Mouse (Mus musculus) forebrain, embryonic 14.5 days (tissue): ENCODE measurements around the gene Chst3. TPM values are rescaled to one million over a fixed set of nuclear protein-coding genes. Genes with fewer than 3 reads are reported as not detected.
"Not testable (repeated sequence)": the region's sequence is repeated elsewhere in the genome, so short reads cannot be mapped to it uniquely, and the experiment has no call there.

Experiments
- ATAC-seq: fragments of 200-750 bp; cut with Nextera tagmentation; 2 replicates; pipeline ENCODE4 v1.8.0; 2017; ENCODE audit warnings: mild to moderate bottlenecking, moderate library complexity
- DNase-seq: peaks from one replicate; pipeline ENCODE4 v3.0.0-alpha.2; 2015; ENCODE audit warnings: low spot score
- H3K27ac ChIP-seq: fragments of 300-500 bp; sonication (generic); 2 replicates; pipeline ENCODE4 v1.5.1; 2014; ENCODE audit warnings: low read depth, mild to moderate bottlenecking, control low read depth, low read length, moderate library complexity
- H3K27me3 ChIP-seq: fragments of 300-500 bp; sonication (generic); replicated peaks from 2 replicates; pipeline ENCODE4 v1.6.1; 2014; ENCODE audit warnings: low read length, control low read depth, mixed read lengths; ENCODE audit not compliant: control insufficient read depth, insufficient read depth
- H3K36me3 ChIP-seq: fragments of 300-500 bp; sonication (generic); 2 replicates; pipeline ENCODE4 v1.6.1; 2014; ENCODE audit warnings: low read length, control low read depth; ENCODE audit not compliant: control insufficient read depth, insufficient read depth
- H3K4me1 ChIP-seq: fragments of 300-500 bp; sonication (generic); 2 replicates; pipeline ENCODE4 v1.6.1; 2014; ENCODE audit warnings: antibody characterized with exemption, low read length, control low read depth; ENCODE audit not compliant: control insufficient read depth, insufficient read depth
- H3K4me2 ChIP-seq: fragments of 300-500 bp; sonication (generic); 2 replicates; pipeline ENCODE4 v1.6.1; 2014; ENCODE audit warnings: mild to moderate bottlenecking, control low read depth, low read length
- H3K4me3 ChIP-seq: fragments of 300-500 bp; sonication (generic); 2 replicates; pipeline ENCODE4 v1.5.1; 2014; ENCODE audit warnings: low read depth, low read length, control low read depth
- H3K9ac ChIP-seq: fragments of 300-500 bp; sonication (generic); 2 replicates; pipeline ENCODE4 v1.6.1; 2014; ENCODE audit warnings: mild to moderate bottlenecking, low read length, control low read depth, moderate library complexity
- H3K9me3 ChIP-seq: fragments of 300-500 bp; sonication (generic); replicated peaks from 2 replicates; pipeline ENCODE4 v1.6.1; 2016; ENCODE audit warnings: low read length, control low read depth, mixed read lengths; ENCODE audit not compliant: control insufficient read depth
- WGBS: fragments of 180-500 bp; shearing (Covaris S2); extraction: QIAGEN DNeasy Blood & Tissue Kit; methylation state at CpG from one replicate; pipeline ENCODE4 v1.1.7; 2014; 5-methylcytosine and 5-hydroxymethylcytosine counted together
- polyA plus RNA-seq: library from polyadenylated mRNA; unstranded; fragments of >200 nt; fragmentation: Nextera tagmentation; extraction: Ambion mirVana; gene quantifications from 2 replicates; pipeline ENCODE4 v1.2.1, GENCODE M21; 2014

The Chst3 gene
- polyA plus RNA-seq, 1 experiment from 2014 or later = 0.70 TPM

- H3K27ac ChIP-seq, H3K4me3 ChIP-seq, H3K27me3 ChIP-seq, ATAC-seq, H3K9ac ChIP-seq, H3K4me2 ChIP-seq, H3K36me3 ChIP-seq, DNase-seq, H3K9me3 ChIP-seq: not testable (repeated sequence)
- 95% methylated on average over 5 of the region's 5 CpGs for WGBS
- H3K4me1 ChIP-seq = peaks cover 17% of the 10 kb centered on the region; the same call in 1 of the 2 replicates
Measured at GRCm38 (mm10) chr10:60221571-60222259, 2.7 kb upstream of the Chst3 start.

- Histone ChIP-seq H3K27me3 (no peaks in the 10 kb centered on the region), H3K4me1 (peaks cover 17% of the 10 kb centered on the region; the same call in 1 of the 2 replicates), H3K36me3 (no peaks in the 10 kb centered on the region), H3K9ac (no peak overlapping the region), H3K27ac (no peak overlapping the region), H3K4me3 (no peak overlapping the region), H3K4me2 (no peak overlapping the region), H3K9me3 (no peaks in the 10 kb centered on the region)
- 87% methylated on average over 4 of the region's 4 CpGs for WGBS
- DNase-seq (no peak), ATAC-seq (no peak)
Measured at GRCm38 (mm10) chr10:60220607-60221006, 1.5 kb upstream of the Chst3 start.

GRCm38 (mm10) chr10:60220042-60220523, 1.0 kb upstream of the Chst3 start:
- Histone ChIP-seq H3K4me3 (no peak overlapping the region), H3K27ac (no peak overlapping the region), H3K36me3 (no peaks in the 10 kb centered on the region), H3K9ac (no peak overlapping the region), H3K9me3 (no peaks in the 10 kb centered on the region), H3K4me2 (peak overlapping the region; percentile 94; the same call in 1 of the 2 replicates), H3K27me3 (no peaks in the 10 kb centered on the region), H3K4me1 (peaks cover 22% of the 10 kb centered on the region; the same call in 1 of the 2 replicates)
- ATAC-seq (no peak), DNase-seq (no peak)
- 66% methylated on average over 5 of the region's 5 CpGs for WGBS

GRCm38 (mm10) chr10:60218033-60218590, 948 bp downstream of the Chst3 start:
- Histone ChIP-seq H3K4me3 (peak overlapping the region; percentile 65), H3K9ac (peak overlapping the region; percentile 79), H3K4me2 (peak overlapping the region; percentile 94), H3K36me3 (no peaks in the 10 kb centered on the region), H3K9me3 (no peaks in the 10 kb centered on the region), H3K27me3 (no peaks in the 10 kb centered on the region), H3K4me1 (peaks cover 24% of the 10 kb centered on the region; the same call in 1 of the 2 replicates), H3K27ac (no peak overlapping the region; the same call in 1 of the 2 replicates)
- no peak for ATAC-seq
- WGBS = 2% methylated on average over 18 of the region's 18 CpGs
- DNase-seq = no peak

- H3K9ac ChIP-seq = no peak overlapping the region
- H3K9me3 ChIP-seq = no peaks in the 10 kb centered on the region
- peaks cover 40% of the 10 kb centered on the region for H3K4me1 ChIP-seq
- DNase-seq = no peak
- WGBS = 90% methylated on average over 11 of the region's 11 CpGs
- ATAC-seq = no peak
- no peaks in the 10 kb centered on the region for H3K36me3 ChIP-seq
- no peak overlapping the region for H3K4me2 ChIP-seq
- H3K27me3 ChIP-seq = no peaks in the 10 kb centered on the region
- H3K27ac ChIP-seq = no peak overlapping the region
- no peak overlapping the region for H3K4me3 ChIP-seq
Measured at GRCm38 (mm10) chr10:60216331-60217095, 2.5 kb downstream of the Chst3 start.

GRCm38 (mm10) chr10:60215077-60215960, 3.7 kb downstream of the Chst3 start:
- H3K9ac ChIP-seq = no peak overlapping the region
- H3K27ac ChIP-seq = no peak overlapping the region
- WGBS = 71% methylated on average over 14 of the region's 14 CpGs
- H3K4me3 ChIP-seq = no peak overlapping the region
- no peak for DNase-seq
- H3K9me3 ChIP-seq = no peaks in the 10 kb centered on the region
- H3K36me3 ChIP-seq = no peaks in the 10 kb centered on the region
- no peak for ATAC-seq
- peaks cover 42% of the 10 kb centered on the region for H3K4me1 ChIP-seq
- H3K27me3 ChIP-seq = no peaks in the 10 kb centered on the region
- H3K4me2 ChIP-seq = no peak overlapping the region

GRCm38 (mm10) chr10:60212589-60213379, 6.3 kb downstream of the Chst3 start:
- DNase-seq = peak; percentile 60
- peak overlapping the region; percentile 25; the same call in 1 of the 2 replicates for H3K9ac ChIP-seq
- H3K36me3 ChIP-seq = no peaks in the 10 kb centered on the region
- no peaks in the 10 kb centered on the region for H3K9me3 ChIP-seq
- no peak overlapping the region for H3K4me3 ChIP-seq
- H3K4me1 ChIP-seq = peaks cover 42% of the 10 kb centered on the region
- peak; percentile 32 for ATAC-seq
- H3K27ac ChIP-seq = peak overlapping the region; percentile 52; the same call in 1 of the 2 replicates
- no peaks in the 10 kb centered on the region for H3K27me3 ChIP-seq
- WGBS = 40% methylated on average over 11 of the region's 11 CpGs
- H3K4me2 ChIP-seq = no peak overlapping the region
